Mouse (Mus musculus) stomach, embryonic 14.5 days (tissue): ENCODE data around the gene Zfhx3. TPM values are rescaled to one million over a fixed set of nuclear protein-coding genes. Genes with fewer than 3 reads are reported as not detected.

ENCODE experiments used
- ATAC-seq: fragments of 200-750 bp; cut with Nextera tagmentation; 2 replicates; pipeline ENCODE4 v1.8.0; 2017; ENCODE audit warnings: low read depth, moderate TSS enrichment; ENCODE audit not compliant: insufficient number of reproducible peaks, insufficient read depth, low FRiP score
- H3K27ac ChIP-seq: fragments of 300-500 bp; sonication (generic); 2 replicates; pipeline ENCODE4 v1.5.1; 2014; ENCODE audit warnings: mild to moderate bottlenecking, low read length, moderate library complexity, mixed read lengths
- H3K27me3 ChIP-seq: fragments of 300-500 bp; sonication (generic); 2 replicates; pipeline ENCODE4 v1.6.1; 2014; ENCODE audit warnings: low read length, control low read depth, mixed read lengths; ENCODE audit not compliant: control insufficient read depth, insufficient read depth
- H3K36me3 ChIP-seq: fragments of 300-500 bp; sonication (generic); 2 replicates; pipeline ENCODE4 v1.6.1; 2014; ENCODE audit warnings: mild to moderate bottlenecking, control low read depth, low read length, moderate library complexity, mixed read lengths; ENCODE audit not compliant: control insufficient read depth, insufficient read depth
- H3K4me1 ChIP-seq: fragments of 300-500 bp; sonication (generic); 2 replicates; pipeline ENCODE4 v1.6.1; 2014; ENCODE audit warnings: low read length, control low read depth, mixed read lengths; ENCODE audit not compliant: control insufficient read depth, insufficient read depth
- H3K4me2 ChIP-seq: fragments of 300-500 bp; sonication (generic); replicated peaks from 2 replicates; pipeline ENCODE4 v1.6.1; 2014; ENCODE audit warnings: low read depth, low read length, control low read depth
- H3K4me3 ChIP-seq: fragments of 300-500 bp; sonication (generic); 2 replicates; pipeline ENCODE4 v1.5.1; 2014; ENCODE audit warnings: low read depth, low read length, control low read depth
- H3K9ac ChIP-seq: fragments of 300-500 bp; sonication (generic); replicated peaks from 2 replicates; pipeline ENCODE4 v1.6.1; 2014; ENCODE audit warnings: low read depth, mild to moderate bottlenecking, control low read depth, low read length, moderate library complexity, mixed read lengths
- H3K9me3 ChIP-seq: fragments of 300-500 bp; sonication (generic); 2 replicates; pipeline ENCODE4 v1.6.1; 2016; ENCODE audit warnings: low read depth, low read length, control low read depth; ENCODE audit not compliant: control insufficient read depth
- WGBS: fragments of 180-500 bp; shearing (Covaris S2); extraction: QIAGEN DNeasy Blood & Tissue Kit; methylation state at CpG from one replicate; pipeline ENCODE4 v1.1.7; 2014; 5-methylcytosine and 5-hydroxymethylcytosine counted together
- polyA plus RNA-seq: library from polyadenylated mRNA; unstranded; fragments of >200 nt; fragmentation: Nextera tagmentation; extraction: Ambion mirVana; gene quantifications from 2 replicates; pipeline ENCODE4 v1.2.1, GENCODE M21; 2014

Gene Zfhx3
- polyA plus RNA-seq, 1 experiment from 2014 or later = 25.4 TPM

GRCm38 (mm10) chr8:108440476-108440875 is 498.0 kb downstream of the Zfhx3 start:
- ATAC-seq = no peak
- no peak overlapping the region for H3K27ac ChIP-seq
- H3K9ac ChIP-seq = no peak overlapping the region
- no peaks in the 10 kb centered on the region for H3K9me3 ChIP-seq
- no peak overlapping the region for H3K4me2 ChIP-seq
- 56% methylated on average over 3 of the region's 3 CpGs for WGBS
- H3K4me1 ChIP-seq = no peaks in the 10 kb centered on the region
- no peaks in the 10 kb centered on the region for H3K36me3 ChIP-seq
- H3K4me3 ChIP-seq = no peak overlapping the region
- H3K27me3 ChIP-seq = no peaks in the 10 kb centered on the region

GRCm38 (mm10) chr8:108450847-108451246 is 508.4 kb downstream of the Zfhx3 start:
- no peaks in the 10 kb centered on the region for H3K9me3 ChIP-seq
- H3K27ac ChIP-seq = no peak overlapping the region
- ATAC-seq = no peak
- no peaks in the 10 kb centered on the region for H3K27me3 ChIP-seq
- H3K9ac ChIP-seq = no peak overlapping the region
- H3K4me2 ChIP-seq = no peak overlapping the region
- no peak overlapping the region for H3K4me3 ChIP-seq
- 46% methylated on average over 8 of the region's 8 CpGs for WGBS
- H3K36me3 ChIP-seq = no peaks in the 10 kb centered on the region
- H3K4me1 ChIP-seq = no peaks in the 10 kb centered on the region

GRCm38 (mm10) chr8:108454561-108455311 is 512.3 kb downstream of the Zfhx3 start:
- ATAC-seq = no peak
- H3K27ac ChIP-seq = no peak overlapping the region
- H3K9ac ChIP-seq = no peak overlapping the region
- H3K4me1 ChIP-seq = no peaks in the 10 kb centered on the region
- no peaks in the 10 kb centered on the region for H3K36me3 ChIP-seq
- no peak overlapping the region for H3K4me3 ChIP-seq
- 59% methylated on average over 18 of the region's 18 CpGs for WGBS
- no peak overlapping the region for H3K4me2 ChIP-seq
- H3K9me3 ChIP-seq = peaks cover 10% of the 10 kb centered on the region; the same call in 1 of the 2 replicates
- H3K27me3 ChIP-seq = no peaks in the 10 kb centered on the region

GRCm38 (mm10) chr8:108466653-108467052 is 524.2 kb downstream of the Zfhx3 start:
- Histone ChIP-seq H3K27ac (no peak overlapping the region), H3K36me3 (no peaks in the 10 kb centered on the region), H3K27me3 (no peaks in the 10 kb centered on the region), H3K4me3 (no peak overlapping the region), H3K4me2 (no peak overlapping the region), H3K9ac (no peak overlapping the region), H3K4me1 (0 out of 2 replicates have a peak, but pooled peaks cover 4% of the 10 kb centered on the region), H3K9me3 (no peaks in the 10 kb centered on the region)
- 78% methylated on average over 6 of the region's 6 CpGs for WGBS
- no peak for ATAC-seq

- WGBS = 74% methylated on average over 19 of the region's 19 CpGs
Measured at GRCm38 (mm10) chr8:108467172-108468035, 525.0 kb downstream of the Zfhx3 start.

GRCm38 (mm10) chr8:108470269-108470668 is 527.8 kb downstream of the Zfhx3 start:
- Histone ChIP-seq H3K27me3 (no peaks in the 10 kb centered on the region), H3K36me3 (no peaks in the 10 kb centered on the region), H3K4me1 (0 out of 2 replicates have a peak, but pooled peaks cover 4% of the 10 kb centered on the region), H3K4me2 (no peak overlapping the region), H3K4me3 (no peak overlapping the region), H3K9ac (no peak overlapping the region), H3K9me3 (no peaks in the 10 kb centered on the region), H3K27ac (no peak overlapping the region)
- no peak for ATAC-seq
- WGBS = 93% methylated on average over 3 of the region's 3 CpGs

More at GRCm38 (mm10) chr8:108467172-108468035, 525.0 kb downstream of the Zfhx3 start:
- Histone ChIP-seq H3K27me3 (no peaks in the 10 kb centered on the region), H3K27ac (no peak overlapping the region), H3K4me2 (no peak overlapping the region), H3K9me3 (no peaks in the 10 kb centered on the region), H3K9ac (no peak overlapping the region), H3K4me1 (0 out of 2 replicates have a peak, but pooled peaks cover 4% of the 10 kb centered on the region), H3K36me3 (no peaks in the 10 kb centered on the region), H3K4me3 (no peak overlapping the region)
- ATAC-seq = no peak

- ATAC-seq = no peak
- Histone ChIP-seq H3K4me1 (no peaks in the 10 kb centered on the region), H3K4me2 (no peak overlapping the region), H3K27ac (no peak overlapping the region), H3K27me3 (no peaks in the 10 kb centered on the region), H3K9me3 (no peaks in the 10 kb centered on the region), H3K36me3 (no peaks in the 10 kb centered on the region), H3K4me3 (no peak overlapping the region), H3K9ac (no peak overlapping the region)
- WGBS = 38% methylated on average over 10 of the region's 10 CpGs
Measured at GRCm38 (mm10) chr8:108474556-108474955, 532.1 kb downstream of the Zfhx3 start.

GRCm38 (mm10) chr8:108478131-108478530 is 535.7 kb downstream of the Zfhx3 start:
- H3K9ac ChIP-seq = no peak overlapping the region
- no peaks in the 10 kb centered on the region for H3K36me3 ChIP-seq
- ATAC-seq = no peak
- WGBS = 81% methylated on average over 8 of the region's 8 CpGs
- no peak overlapping the region for H3K27ac ChIP-seq
- 0 out of 2 replicates have a peak, but pooled peaks cover 3% of the 10 kb centered on the region for H3K4me1 ChIP-seq
- H3K9me3 ChIP-seq = no peaks in the 10 kb centered on the region
- no peak overlapping the region for H3K4me3 ChIP-seq
- H3K27me3 ChIP-seq = no peaks in the 10 kb centered on the region
- H3K4me2 ChIP-seq = no peak overlapping the region
